Mouse (Mus musculus) ES-Bruce4 (cell line): Measurements from ENCODE around the gene Ncor2.

Source experiments
- CTCF ChIP-seq: IDR thresholded peaks from one replicate; pipeline ENCODE4 v1.8.1; 2011; ENCODE audit warnings: low read depth, low read length
- EP300 ChIP-seq: IDR thresholded peaks from 2 replicates; pipeline ENCODE4 v1.6.1; 2011; ENCODE audit warnings: low read depth, low read length; ENCODE audit not compliant: insufficient read depth
- POLR2A ChIP-seq: IDR thresholded peaks from one replicate; pipeline ENCODE4 v1.8.1; 2011; ENCODE audit warnings: low read length; ENCODE audit not compliant: insufficient read depth

- TF ChIP-seq POLR2A (no peak), EP300 (no peak), CTCF (no peak)
Measured at GRCm38 (mm10) chr5:125137672-125138285, 41.2 kb downstream of the Ncor2 start.
